Mouse (Mus musculus) gastrocnemius, postnatal 36 days (tissue): ENCODE data around the gene Actl10. TPM values are rescaled to one million over a fixed set of nuclear protein-coding genes. Genes with fewer than 3 reads are reported as not detected.

Experiments used
- DNase-seq, 2 experiments: peaks; one replicate each; pipeline ENCODE4 v3.0.0; 2022
- intact Hi-C: fragments of 180-260 bp; cut with DNase I; formaldehyde crosslinking; loops from one replicate; pipeline ENCODE4 v1.15.1; 2025
- total RNA-seq, 2 experiments: library from RNA; stranded (reverse); gene quantifications; 2 replicates each; pipeline ENCODE4 v1.2.3; 2021

The Actl10 gene
- total RNA-seq, 2 experiments from 2014 or later, result not detected

- intact Hi-C loops, result no loop called here
- DNase-seq, result peak in 1 of 2 experiments; percentile 34
Measured at GRCm38 (mm10) chr2:154549127-154549885, 2.3 kb upstream of the Actl10 start.

- intact Hi-C loops, result loop anchor here (5.0 kb wide), 1 partner anchor 52 kb away; the partner anchor contains the start of gene Pxmp4
- DNase-seq, result no peak
Measured at GRCm38 (mm10) chr2:154549886-154550189, 1.7 kb upstream of the Actl10 start.

- intact Hi-C loops, result loop anchor here (5.0 kb wide), 1 partner anchor 51 kb away; the partner anchor contains the start of gene Pxmp4
- DNase-seq, result no peak
Measured at GRCm38 (mm10) chr2:154550937-154551336, 639 bp upstream of the Actl10 start.

- intact Hi-C loops, result loop anchor here (5.0 kb wide), 1 partner anchor 50 kb away; the partner anchor contains the start of gene Pxmp4
- DNase-seq, result no peak
Measured at GRCm38 (mm10) chr2:154551927-154552326, 351 bp downstream of the Actl10 start.

GRCm38 (mm10) chr2:154552424-154552907, 890 bp downstream of the Actl10 start:
- intact Hi-C loops, result loop anchor here (5.0 kb wide), 1 partner anchor 50 kb away; the partner anchor contains the start of gene Pxmp4
- DNase-seq, result peak; percentile 71 to 72

GRCm38 (mm10) chr2:154555235-154555634, 3.7 kb downstream of the Actl10 start:
- intact Hi-C loops, result no loop called here

DNA sequence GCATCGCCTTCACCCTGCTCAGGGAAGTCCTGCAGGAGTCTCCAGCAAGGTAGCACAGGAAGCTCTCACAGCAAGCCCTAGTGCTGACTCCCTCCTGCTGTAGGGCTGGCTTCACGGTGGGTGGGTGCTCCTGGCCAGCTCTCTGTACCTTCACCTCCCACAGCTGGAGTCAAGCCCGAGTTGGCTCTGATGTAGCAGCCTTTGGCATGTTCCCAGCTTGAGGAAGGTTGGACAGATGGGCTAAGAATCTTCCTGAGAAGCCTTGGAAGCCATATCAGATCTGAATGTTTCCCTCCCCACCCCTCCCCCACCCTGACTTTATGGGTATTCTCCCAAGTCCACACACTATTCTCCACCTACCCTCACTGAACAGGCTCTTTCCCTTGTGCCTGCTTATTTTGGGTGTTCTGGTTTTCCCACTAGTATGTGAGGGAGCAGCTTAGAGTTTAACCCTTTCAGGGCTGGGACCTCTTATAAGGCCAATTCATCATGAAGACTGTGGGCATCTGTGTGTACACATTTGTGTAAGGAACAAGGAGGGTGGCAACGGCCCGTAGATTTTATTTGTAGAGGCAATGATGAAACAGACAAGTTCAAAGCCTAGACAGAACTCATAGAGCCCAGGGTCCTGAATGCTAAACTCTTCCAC, 5.7 kb downstream of the Actl10 start:
- intact Hi-C loops, result no loop called here

More at GRCm38 (mm10) chr2:154555235-154555634, 3.7 kb downstream of the Actl10 start:
- no peak for DNase-seq

GRCm38 (mm10) chr2:154558264-154559039, 6.9 kb downstream of the Actl10 start, which contains the start of gene Necab3:
Necab3 (minus strand) TSS chr2:154558890.
- intact Hi-C loops, result no loop called here
- DNase-seq, result peak; percentile 49 to 54

More for the DNA sequence above, 5.7 kb downstream of the Actl10 start:
- no peak for DNase-seq

DNA sequence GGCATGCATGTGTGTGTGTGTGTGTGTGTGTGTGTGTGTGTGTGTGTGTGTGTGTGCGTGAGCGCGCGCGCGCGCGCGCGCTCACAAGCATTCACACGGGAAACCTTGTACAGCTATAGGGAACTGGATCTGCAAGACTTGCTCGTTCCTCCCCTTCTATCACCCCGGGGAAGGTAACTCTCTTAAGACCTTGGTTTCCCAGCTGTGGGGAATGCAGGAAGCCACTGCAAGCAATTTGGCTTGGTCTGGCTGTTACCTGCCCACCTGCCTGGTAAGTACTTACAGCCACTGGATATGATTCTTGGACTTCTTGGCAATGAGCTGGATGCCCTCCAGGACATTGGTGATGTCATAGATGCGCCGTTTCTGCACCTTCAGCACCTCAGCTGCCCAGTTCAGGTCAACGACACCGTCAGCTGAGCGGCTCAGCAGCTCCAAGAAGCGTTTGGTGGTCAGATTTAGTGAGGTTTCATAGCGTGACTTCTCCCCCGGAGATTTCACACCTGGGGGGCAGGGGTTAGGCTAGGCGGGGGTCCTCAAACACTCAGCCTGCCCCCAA, 12.1 kb downstream of the Actl10 start:
- intact Hi-C loops, result no loop called here
- no peak for DNase-seq

DNA sequence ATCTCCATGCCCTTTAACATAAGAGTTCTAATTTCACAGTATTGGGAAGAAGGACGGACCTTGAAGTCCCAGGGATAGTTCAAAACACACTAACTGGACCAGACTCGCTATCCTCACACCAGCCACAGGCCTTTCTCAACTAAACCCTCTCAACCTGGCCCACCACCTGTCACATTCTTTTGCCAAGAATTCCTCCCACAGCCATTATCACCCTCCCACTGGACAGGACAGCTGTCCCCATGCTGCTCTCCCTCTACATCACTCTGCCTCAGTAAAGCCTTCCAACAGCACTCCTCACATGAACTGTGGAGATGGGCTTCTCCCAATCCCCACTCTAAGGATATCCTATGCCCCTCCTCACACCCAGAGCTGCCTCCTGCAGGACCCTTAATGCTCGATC, 14.0 kb downstream of the Actl10 start:
- no peak for DNase-seq
- intact Hi-C loops, result loop anchor here (5.0 kb wide), 1 partner anchor 42 kb away; no protein-coding TSS in a partner anchor

- intact Hi-C loops, result loop anchor here (5.0 kb wide), 1 partner anchor 41 kb away; no protein-coding TSS in a partner anchor
- DNase-seq, result no peak
Measured at GRCm38 (mm10) chr2:154566641-154567040, 15.1 kb downstream of the Actl10 start.

DNA sequence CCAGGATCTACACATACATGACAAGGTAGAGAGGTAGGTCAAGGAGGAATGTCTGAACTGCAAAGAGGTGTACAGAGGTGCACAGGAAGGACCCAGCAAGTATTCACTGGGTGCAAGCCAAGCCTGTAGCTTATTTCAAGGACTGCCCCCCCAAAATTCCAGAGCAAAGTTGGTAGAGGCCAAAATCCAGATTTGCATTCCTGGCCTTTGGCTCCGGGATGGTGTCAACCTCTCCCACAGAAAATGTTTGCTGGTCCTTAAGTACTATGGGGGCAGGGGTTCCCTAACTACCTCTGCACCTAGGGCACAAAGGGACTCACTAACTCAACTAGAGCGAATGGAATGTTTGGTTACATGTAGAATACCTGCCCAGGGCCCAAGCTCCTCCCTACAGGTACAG, 16.2 kb downstream of the Actl10 start:
- intact Hi-C loops, result loop anchor here (5.0 kb wide), 1 partner anchor 40 kb away; no protein-coding TSS in a partner anchor
- no peak for DNase-seq

GRCm38 (mm10) chr2:154568329-154569070, 16.9 kb downstream of the Actl10 start:
- no peak for DNase-seq
- intact Hi-C loops, result loop anchor here (5.0 kb wide), 1 partner anchor 39 kb away; no protein-coding TSS in a partner anchor

GRCm38 (mm10) chr2:154569071-154569748, 17.6 kb downstream of the Actl10 start:
- peak; percentile 25 to 64 for DNase-seq
- intact Hi-C loops, result loop anchor here (5.0 kb wide), 1 partner anchor 38 kb away; no protein-coding TSS in a partner anchor

DNA sequence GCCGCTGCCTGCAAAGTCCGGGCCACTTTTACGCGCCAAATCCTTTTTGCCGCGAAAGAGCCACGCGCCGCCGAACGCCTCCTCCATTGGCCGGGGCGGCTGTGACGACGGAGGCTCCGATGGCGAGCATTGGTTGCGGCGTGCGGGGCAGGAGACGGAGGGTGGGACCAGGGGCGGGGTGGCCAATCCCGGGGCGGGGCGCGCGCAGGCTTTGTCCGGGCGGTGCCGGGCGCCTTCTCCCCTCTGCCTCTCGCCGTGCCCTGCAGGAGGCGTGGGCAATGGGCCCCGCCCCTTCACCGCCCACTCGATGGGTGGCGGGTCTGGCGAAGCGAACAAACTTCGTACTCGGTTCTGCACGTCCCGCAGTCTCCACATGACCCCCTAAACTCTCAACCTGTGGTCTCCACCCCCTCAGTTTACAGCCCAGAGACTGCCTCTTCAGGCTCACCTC, 18.3 kb downstream of the Actl10 start, which contains the start of gene E2f1:
TSS of gene E2f1 (minus strand) at position 57 of the 451 bp plus-strand sequence.
- intact Hi-C loops, result loop anchor here (5.0 kb wide), 1 partner anchor 37 kb away; no protein-coding TSS in a partner anchor
- DNase-seq, result peak; percentile 88 to 93

- intact Hi-C loops, result no loop called here
- no peak for DNase-seq
Measured at GRCm38 (mm10) chr2:154570666-154571065, 19.1 kb downstream of the Actl10 start.

- intact Hi-C loops, result no loop called here
- DNase-seq, result no peak
Measured at GRCm38 (mm10) chr2:154571266-154571665, 19.7 kb downstream of the Actl10 start.

GRCm38 (mm10) chr2:154571976-154572375, 20.4 kb downstream of the Actl10 start:
- intact Hi-C loops, result no loop called here
- DNase-seq, result no peak
